Mouse (Mus musculus): ENCODE measurements around the gene Kdm6a. TPM values are rescaled to one million over a fixed set of nuclear protein-coding genes. Genes with fewer than 3 reads are reported as not detected.

The Kdm6a gene
- total RNA-seq, 2 experiments from 2014 or later, result 32.1 to 50.2 TPM

Other genes starting within 250 kb of the Kdm6a start
- not detected for gene Dusp21, start 16.7 kb upstream of the Kdm6a start, total RNA-seq (2021)